10 mouse cellular contexts compared by ENCODE assay signal in the genomic region with DNA sequence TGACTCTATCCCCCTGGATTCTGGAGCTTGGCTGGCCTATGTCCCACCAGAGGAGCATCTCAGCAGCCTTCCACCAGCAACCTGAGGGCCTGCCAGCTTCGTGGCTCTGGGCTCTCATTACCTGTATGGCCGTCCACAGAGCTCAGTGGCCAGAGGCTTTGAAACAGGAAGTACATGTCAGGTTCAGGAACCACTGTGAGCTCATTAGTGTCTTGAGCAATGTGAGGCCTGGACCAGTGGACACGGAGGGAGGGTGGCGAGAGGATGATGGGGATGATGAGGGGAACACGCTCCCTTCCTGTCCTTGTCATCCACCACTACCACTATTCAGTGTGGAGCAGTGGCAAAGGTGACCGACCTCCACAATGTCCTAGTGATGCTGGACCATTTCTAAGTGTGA. TPM values are rescaled to one million over a fixed set of nuclear protein-coding genes. Genes with fewer than 3 reads are reported as not detected.
"Had no signal": no experiment of that assay in that cellular context is flagged by ENCODE, and none has a peak within 500 bp of the region (broad histone marks: within the 10 kb centered on the region; RNA-seq: fewer than 3 reads in every experiment).

No protein-coding gene starts in this region.

- H3K9me3 ChIP-seq: liver, embryonic 12.5 days; lung, embryonic 15.5 days had no signal

- H3K36me3 ChIP-seq: liver, embryonic 12.5 days; lung, embryonic 15.5 days had no signal

- ATAC-seq: liver, embryonic 12.5 days; midbrain, embryonic 16.5 days had no signal

- H3K27ac ChIP-seq: liver, embryonic 12.5 days; lung, embryonic 15.5 days had no signal

- H3K4me3 ChIP-seq: liver, embryonic 12.5 days; lung, embryonic 15.5 days had no signal

- H3K4me2 ChIP-seq: liver, embryonic 12.5 days; lung, embryonic 15.5 days; midbrain, embryonic 11.5 days had no signal

- DNase-seq: kidney, adult 18-20 months; kidney, postnatal 14 days; lung, postnatal 14 days had no signal

- H3K27me3 ChIP-seq: liver, embryonic 12.5 days; lung, embryonic 15.5 days had no signal

- H3K9ac ChIP-seq: liver, embryonic 12.5 days; lung, embryonic 15.5 days had no signal

RNA-seq across cellular contexts. Expression of gene Gm17455, which starts 30.1 kb away (rescaled TPM):
- total RNA-seq: left cerebral cortex, adult 18-20 months had no signal
- polyA plus RNA-seq: liver, embryonic 12.5 days; liver, embryonic 16.5 days; stomach, embryonic 16.5 days had no signal
